Mouse (Mus musculus) NIH3T3 (cell line): ENCODE measurements at regions not wholly inside any gene's neighbourhood (a gene's known extent, or its start where the extent isn't known, plus 50 kb on each side); places are given as distances from the start of the nearest gene placed in this dataset.

ENCODE experiments used
- DNase-seq: peaks from one replicate; pipeline ENCODE4 v3.0.0-alpha.2; 2012; ENCODE audit warnings: low read depth

- DNase-seq = no peak
These were observed 155.5 kb upstream of the Foxq1 start for GRCm38 (mm10) chr13:31400401-31400800.

- DNase-seq = peak; percentile 35
These were observed 150.6 kb upstream of the Foxq1 start for GRCm38 (mm10) chr13:31405312-31405711.

GRCm38 (mm10) chr13:31408439-31409122, 147.4 kb upstream of the Foxq1 start:
- DNase-seq = peak; percentile 85

- peak; percentile 37 for DNase-seq
These were observed 146.8 kb upstream of the Foxq1 start for GRCm38 (mm10) chr13:31409123-31409513.

GRCm38 (mm10) chr13:31421556-31421955, 134.4 kb upstream of the Foxq1 start:
- DNase-seq = no peak

GRCm38 (mm10) chr13:31423599-31423998, 132.3 kb upstream of the Foxq1 start:
- no peak for DNase-seq

GRCm38 (mm10) chr13:31425825-31426500, 130.0 kb upstream of the Foxq1 start:
- DNase-seq = no peak

GRCm38 (mm10) chr13:31436434-31436833, 119.5 kb upstream of the Foxq1 start:
- no peak for DNase-seq

- no peak for DNase-seq
These were observed 115.9 kb upstream of the Foxq1 start for GRCm38 (mm10) chr13:31439761-31440627.

- DNase-seq = peak; percentile 73
These were observed 97.1 kb upstream of the Foxq1 start for GRCm38 (mm10) chr13:31458883-31459282.

GRCm38 (mm10) chr13:31465141-31465540, 90.8 kb upstream of the Foxq1 start:
- DNase-seq = peak; percentile 7

GRCm38 (mm10) chr13:31465711-31466110, 90.2 kb upstream of the Foxq1 start:
- no peak for DNase-seq

GRCm38 (mm10) chr13:31468131-31468530, 87.8 kb upstream of the Foxq1 start:
- DNase-seq = peak; percentile 51

- no peak for DNase-seq
These were observed 87.0 kb upstream of the Foxq1 start for GRCm38 (mm10) chr13:31468983-31469382.

GRCm38 (mm10) chr13:31472366-31472765, 83.6 kb upstream of the Foxq1 start:
- DNase-seq = no peak

- no peak for DNase-seq
These were observed 83.1 kb upstream of the Foxq1 start for GRCm38 (mm10) chr13:31472804-31473203.

- DNase-seq = no peak
These were observed 82.7 kb upstream of the Foxq1 start for GRCm38 (mm10) chr13:31473275-31473674.

- no peak for DNase-seq
These were observed 80.1 kb upstream of the Foxq1 start for GRCm38 (mm10) chr13:31475845-31476244.

GRCm38 (mm10) chr13:31477171-31477867, 78.6 kb upstream of the Foxq1 start:
- no peak for DNase-seq

GRCm38 (mm10) chr13:31481105-31481844, 74.7 kb upstream of the Foxq1 start:
- DNase-seq = peak; percentile 74

- DNase-seq = peak; percentile 4
These were observed 69.6 kb upstream of the Foxq1 start for GRCm38 (mm10) chr13:31486373-31486772.
